Mouse (Mus musculus): ENCODE results near the gene Gm42669. TPM values are rescaled to one million over a fixed set of nuclear protein-coding genes. Genes with fewer than 3 reads are reported as not detected.
A peak's percentile ranks its signal among the peaks of the same experiment; 100 is the strongest.

The Gm42669 gene
- total RNA-seq, 1 experiment from 2014 or later = not detected

DNA sequence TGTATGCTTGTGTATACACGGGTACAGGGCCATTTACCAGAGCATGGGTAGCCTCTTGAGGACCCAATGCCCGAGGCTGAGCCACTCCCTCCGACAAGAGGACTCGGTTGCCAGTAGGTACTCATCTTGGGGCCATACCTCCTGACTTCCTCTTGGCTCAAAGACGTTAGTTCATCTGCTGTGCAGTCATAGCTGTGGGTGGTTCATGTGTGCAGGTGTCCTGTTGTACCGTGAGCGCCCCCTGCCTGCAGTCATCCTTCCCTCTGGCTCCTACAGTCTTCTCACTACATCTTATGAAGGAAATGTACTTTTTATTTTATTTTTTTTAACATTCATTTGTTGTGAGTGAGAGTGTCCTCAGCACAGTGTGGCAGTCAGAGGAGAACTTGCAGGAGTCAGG lies 6.2 kb downstream of the Gm42669 start:
- ATAC-seq (replicated peaks in 1 of 2; ENCODE audit: insufficient read depth in 1 of 2, low FRiP score in 2 of 2, low TSS enrichment in 1 of 2, low read depth in 1 of 2, poor library complexity in 2 of 2, severe bottlenecking in 2 of 2) = peak; percentile 92 to 94

DNA sequence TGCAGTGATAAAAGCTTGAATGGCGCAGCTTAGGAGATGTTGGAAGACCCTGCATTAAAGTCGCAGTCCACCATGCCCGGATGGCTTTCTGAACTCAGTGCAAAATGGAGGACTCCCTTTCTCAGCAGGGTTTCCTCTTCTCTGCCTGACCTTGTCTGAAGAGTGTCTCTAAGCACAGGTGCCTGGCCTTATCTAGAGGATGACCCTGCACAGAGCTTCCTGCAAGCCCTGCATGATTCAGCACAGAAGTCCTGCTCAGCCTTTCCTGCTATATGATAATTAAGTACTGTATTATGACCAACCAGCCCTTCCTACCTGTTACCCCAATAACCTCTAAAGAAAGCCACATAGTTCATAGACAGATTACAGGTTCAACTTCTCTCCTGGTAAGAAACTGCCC lies 8.0 kb downstream of the Gm42669 start:
- no peak for ATAC-seq (replicated peaks in 1 of 2; ENCODE audit: insufficient read depth in 1 of 2, low FRiP score in 2 of 2, low TSS enrichment in 1 of 2, low read depth in 1 of 2, poor library complexity in 2 of 2, severe bottlenecking in 2 of 2)

DNA sequence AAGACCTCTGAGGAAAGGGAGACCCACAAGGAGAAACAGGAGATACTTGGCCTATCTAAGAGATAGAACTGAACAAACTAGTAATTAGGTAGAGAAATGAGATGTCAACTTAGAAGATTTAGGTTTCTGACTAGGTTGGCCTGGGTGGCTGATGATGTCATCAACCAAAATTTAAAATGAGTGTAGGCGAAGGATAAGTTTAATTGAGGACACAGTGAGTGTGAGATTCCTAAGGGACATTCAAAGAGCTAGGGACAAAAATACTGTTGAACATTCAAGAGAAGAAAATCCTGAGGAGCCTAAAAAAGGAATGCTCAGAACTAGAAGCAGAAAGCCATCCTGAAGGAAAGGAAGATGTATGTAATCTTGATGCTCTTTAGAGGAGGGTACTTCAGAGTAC lies 8.7 kb downstream of the Gm42669 start:
- no peak for ATAC-seq (replicated peaks in 1 of 2; ENCODE audit: insufficient read depth in 1 of 2, low FRiP score in 2 of 2, low TSS enrichment in 1 of 2, low read depth in 1 of 2, poor library complexity in 2 of 2, severe bottlenecking in 2 of 2)

DNA sequence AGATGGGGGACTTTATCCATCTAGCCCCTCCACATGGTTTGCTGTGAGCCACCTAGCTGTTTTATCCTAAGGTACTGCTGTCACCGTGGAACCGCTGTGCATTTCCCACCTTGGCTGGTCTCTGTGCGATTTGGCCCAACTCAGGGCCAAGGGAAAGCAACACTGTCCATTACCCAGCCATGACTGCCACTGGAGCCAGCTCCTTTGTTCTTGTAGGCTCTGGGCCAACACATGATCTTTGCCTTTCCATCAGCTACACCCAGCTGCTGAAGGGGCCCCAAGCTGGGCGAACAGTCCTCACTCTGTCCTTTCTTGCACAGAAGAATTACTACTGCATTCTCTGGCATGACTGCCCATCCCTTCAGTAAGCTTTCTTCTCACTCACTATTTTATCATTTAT lies 11.2 kb downstream of the Gm42669 start:
- no peak for ATAC-seq (replicated peaks in 1 of 2; ENCODE audit: insufficient read depth in 1 of 2, low FRiP score in 2 of 2, low TSS enrichment in 1 of 2, low read depth in 1 of 2, poor library complexity in 2 of 2, severe bottlenecking in 2 of 2)

DNA sequence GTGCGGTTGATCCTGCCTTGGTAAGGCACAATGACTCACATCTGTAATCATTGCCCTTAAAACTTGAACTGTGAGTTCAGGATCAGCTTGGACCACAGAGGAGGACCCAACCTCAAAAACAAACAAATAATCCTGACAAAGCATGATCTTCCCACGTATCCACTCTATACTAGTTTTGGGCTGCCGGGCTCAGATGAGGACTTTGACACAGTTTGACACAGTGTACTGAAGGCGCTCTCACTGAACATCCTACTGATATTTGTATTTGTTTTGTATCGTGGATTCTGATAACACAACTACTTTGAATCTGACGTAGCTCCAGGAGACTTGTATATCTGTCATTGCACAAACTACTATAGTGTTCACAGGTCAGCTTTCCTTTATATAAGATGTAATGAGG lies 14.0 kb downstream of the Gm42669 start:
- no peak for ATAC-seq (replicated peaks in 1 of 2; ENCODE audit: insufficient read depth in 1 of 2, low FRiP score in 2 of 2, low TSS enrichment in 1 of 2, low read depth in 1 of 2, poor library complexity in 2 of 2, severe bottlenecking in 2 of 2)

DNA sequence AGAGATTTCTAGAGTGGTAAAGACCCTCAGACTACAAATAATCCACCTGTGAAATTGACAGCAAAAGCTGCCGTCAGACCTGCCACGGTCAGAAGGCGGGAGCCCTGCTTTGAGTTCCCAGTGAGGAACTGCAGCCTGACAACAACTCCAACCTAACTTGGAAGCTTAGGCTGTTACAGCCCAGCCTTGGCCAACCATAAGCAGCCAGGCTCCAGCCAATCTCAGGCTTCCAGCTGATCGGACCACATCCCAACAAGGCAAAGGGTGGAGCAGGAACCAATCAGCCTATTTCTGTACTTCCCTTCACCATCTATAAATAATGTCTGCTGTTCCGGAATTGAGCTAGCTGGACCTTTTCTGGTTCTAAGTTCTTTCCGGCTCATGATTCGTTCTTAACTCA lies 14.5 kb downstream of the Gm42669 start:
- peak; percentile 57 to 69; a peak in 3 of 4 replicates for ATAC-seq (replicated peaks in 1 of 2; ENCODE audit: insufficient read depth in 1 of 2, low FRiP score in 2 of 2, low TSS enrichment in 1 of 2, low read depth in 1 of 2, poor library complexity in 2 of 2, severe bottlenecking in 2 of 2)

DNA sequence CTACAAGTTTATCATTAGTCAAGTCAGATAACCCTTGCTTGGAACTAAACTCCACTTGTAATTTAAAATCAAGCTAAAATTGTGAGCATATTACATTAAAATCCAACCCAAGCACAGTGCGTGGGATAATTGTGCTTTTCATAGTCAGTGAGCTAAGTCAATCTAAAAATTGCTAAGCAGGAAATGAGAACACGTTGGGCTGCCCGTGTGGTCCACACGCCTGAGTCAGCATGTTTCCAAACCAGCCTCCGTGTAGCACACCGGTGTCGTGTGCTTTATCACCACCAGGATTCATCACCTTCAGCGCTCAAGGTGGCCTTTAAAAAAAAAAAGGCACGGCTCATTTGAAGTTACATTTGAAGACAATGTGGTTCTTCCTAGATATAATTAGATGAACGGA lies 16.9 kb downstream of the Gm42669 start:
- ATAC-seq (replicated peaks in 1 of 2; ENCODE audit: insufficient read depth in 1 of 2, low FRiP score in 2 of 2, low TSS enrichment in 1 of 2, low read depth in 1 of 2, poor library complexity in 2 of 2, severe bottlenecking in 2 of 2) = peak; percentile 85 to 93

DNA sequence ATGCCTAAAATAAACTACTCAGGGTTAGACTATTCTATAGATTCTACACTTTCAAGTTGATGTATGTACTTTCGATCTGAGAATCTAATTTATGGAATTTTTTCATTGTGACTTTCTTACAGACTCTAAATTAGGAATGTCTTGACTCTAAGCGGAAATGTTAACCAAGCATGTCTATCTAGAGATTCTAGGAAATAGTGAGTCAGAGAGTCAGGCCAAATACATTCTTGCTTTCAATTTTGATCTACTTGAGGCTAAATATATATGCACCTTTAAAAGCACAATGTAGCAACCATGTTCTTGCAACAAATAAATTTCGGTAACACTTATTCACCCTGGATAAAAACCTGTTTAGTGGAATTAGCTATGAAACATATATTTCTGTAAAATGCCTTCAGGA lies 21.4 kb downstream of the Gm42669 start:
- no peak for ATAC-seq (replicated peaks in 1 of 2; ENCODE audit: insufficient read depth in 1 of 2, low FRiP score in 2 of 2, low TSS enrichment in 1 of 2, low read depth in 1 of 2, poor library complexity in 2 of 2, severe bottlenecking in 2 of 2)

DNA sequence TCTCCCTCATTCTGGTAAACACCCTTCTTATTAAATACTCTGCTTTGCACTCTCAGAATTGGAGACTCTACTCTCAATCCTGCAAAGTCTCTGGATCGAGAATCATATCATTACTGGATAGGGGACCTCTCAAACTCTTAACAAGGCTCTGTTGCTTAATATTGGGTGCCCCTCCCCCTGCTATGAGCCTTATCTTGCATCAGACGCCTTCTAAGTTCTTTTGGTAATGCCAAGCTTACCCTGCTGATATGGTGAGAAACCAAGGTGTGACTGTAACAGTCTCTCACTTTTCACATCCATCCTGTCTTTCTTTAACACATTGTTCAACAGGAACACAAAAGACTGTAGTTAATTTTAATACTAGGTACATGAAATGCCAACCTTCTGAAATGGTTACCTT lies 26.2 kb downstream of the Gm42669 start:
- ATAC-seq (replicated peaks in 1 of 2; ENCODE audit: insufficient read depth in 1 of 2, low FRiP score in 2 of 2, low TSS enrichment in 1 of 2, low read depth in 1 of 2, poor library complexity in 2 of 2, severe bottlenecking in 2 of 2) = no peak

DNA sequence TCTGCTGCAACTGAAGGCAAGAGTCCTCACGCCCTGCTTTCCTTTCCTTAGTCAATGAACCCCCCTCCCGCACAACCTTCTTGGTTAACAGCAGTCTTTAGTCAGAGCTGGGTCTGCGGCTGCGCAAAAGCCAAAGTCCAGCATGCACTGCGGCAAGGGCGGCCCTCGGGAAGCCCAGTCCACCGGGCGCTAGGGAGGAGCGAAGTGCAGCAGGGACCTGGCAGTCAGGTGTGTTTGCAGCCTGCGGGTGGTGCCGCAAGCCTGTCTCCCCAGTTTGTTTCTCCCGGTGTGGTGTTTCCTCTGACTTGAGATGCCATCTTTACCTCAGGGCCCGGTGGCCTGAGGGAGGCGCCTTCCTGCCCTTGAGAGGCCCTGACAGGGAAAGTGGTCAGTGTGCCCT lies 27.2 kb downstream of the Gm42669 start, which contains the start of gene 1700028K03Rik:
Gene 1700028K03Rik (plus strand): TSS at position 129 of the 400 bp plus-strand sequence.
- no peak for ATAC-seq (replicated peaks in 1 of 2; ENCODE audit: insufficient read depth in 1 of 2, low FRiP score in 2 of 2, low TSS enrichment in 1 of 2, low read depth in 1 of 2, poor library complexity in 2 of 2, severe bottlenecking in 2 of 2)

DNA sequence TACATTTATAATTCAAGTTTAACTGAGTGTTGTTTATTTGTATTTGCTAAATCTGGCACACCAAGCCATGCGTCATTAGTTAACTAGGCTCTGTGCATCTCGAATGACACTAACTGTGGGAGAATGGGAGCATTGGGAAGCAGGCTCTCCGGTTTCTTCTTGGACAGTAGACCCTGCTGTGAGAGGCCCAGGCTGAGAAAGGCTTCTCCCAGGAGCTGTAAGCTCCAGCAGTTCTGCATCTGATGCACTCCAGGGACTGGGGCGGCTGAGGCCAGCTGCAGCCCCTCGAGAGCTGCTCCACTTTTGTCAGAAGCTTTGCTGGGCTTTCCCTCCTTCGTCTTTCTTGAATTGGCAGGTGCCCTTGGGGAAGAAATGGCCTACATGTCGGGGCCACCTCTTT lies 34.3 kb downstream of the Gm42669 start:
- no peak for ATAC-seq (replicated peaks in 1 of 2; ENCODE audit: insufficient read depth in 1 of 2, low FRiP score in 2 of 2, low TSS enrichment in 1 of 2, low read depth in 1 of 2, poor library complexity in 2 of 2, severe bottlenecking in 2 of 2)

DNA sequence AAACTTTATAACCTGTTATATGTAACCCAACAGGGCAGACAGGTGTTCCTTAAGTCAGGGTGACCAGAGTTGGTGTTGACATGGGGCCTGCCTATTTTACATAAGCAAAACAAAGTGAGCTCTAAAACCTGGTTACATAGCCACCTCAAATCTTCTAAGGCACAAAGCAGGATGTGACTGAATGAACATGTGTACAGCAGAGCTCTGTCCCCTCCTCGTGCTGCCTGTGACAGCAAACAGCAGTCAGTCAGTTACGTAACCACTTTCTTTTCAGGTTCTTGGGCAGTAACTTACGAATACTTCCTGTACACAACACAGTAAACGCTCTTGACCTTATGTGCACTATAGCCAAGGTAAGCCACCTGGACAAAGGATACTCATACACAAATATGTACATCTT lies 38.5 kb downstream of the Gm42669 start:
- ATAC-seq (replicated peaks in 1 of 2; ENCODE audit: insufficient read depth in 1 of 2, low FRiP score in 2 of 2, low TSS enrichment in 1 of 2, low read depth in 1 of 2, poor library complexity in 2 of 2, severe bottlenecking in 2 of 2) = peak; percentile 46 to 48; a peak in 3 of 4 replicates

DNA sequence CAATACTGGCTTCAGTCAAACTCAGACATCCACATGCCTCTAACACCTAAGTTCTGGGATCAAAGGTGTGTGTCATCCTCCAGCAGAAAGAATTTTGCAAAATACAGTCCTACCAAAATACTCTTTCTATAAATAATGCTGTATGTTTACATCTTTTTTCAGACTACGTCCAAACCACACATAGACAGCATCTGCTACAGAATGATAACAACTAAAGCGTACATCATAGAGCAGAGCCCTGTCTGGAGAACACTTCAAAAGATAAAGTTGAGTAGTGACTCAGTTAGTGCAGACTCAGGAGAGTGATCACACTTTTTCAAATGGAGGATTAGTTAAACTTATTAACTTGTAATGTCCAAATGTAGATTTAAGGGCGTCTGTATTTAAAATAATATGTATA lies 40.5 kb downstream of the Gm42669 start:
- ATAC-seq (replicated peaks in 1 of 2; ENCODE audit: insufficient read depth in 1 of 2, low FRiP score in 2 of 2, low TSS enrichment in 1 of 2, low read depth in 1 of 2, poor library complexity in 2 of 2, severe bottlenecking in 2 of 2) = no peak

DNA sequence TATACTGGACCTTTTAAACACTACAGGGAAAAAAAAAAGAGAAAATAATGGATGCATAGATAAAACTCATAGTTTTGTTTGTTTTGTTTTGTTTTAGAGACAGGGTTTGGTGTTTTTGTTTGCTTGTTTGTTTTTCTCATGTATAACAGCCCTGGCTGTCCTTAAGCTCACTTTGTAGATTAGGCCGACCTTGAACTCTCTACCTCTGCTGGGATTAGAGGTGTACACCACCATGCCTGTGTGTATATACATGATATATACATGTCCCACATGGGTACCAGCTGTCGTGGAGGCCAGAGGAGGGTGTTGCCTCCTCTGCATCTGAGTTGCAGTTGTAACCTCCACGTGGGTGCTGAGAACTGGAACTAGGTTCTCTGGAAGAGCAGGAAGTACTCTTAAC lies 41.0 kb downstream of the Gm42669 start:
- ATAC-seq (replicated peaks in 1 of 2; ENCODE audit: insufficient read depth in 1 of 2, low FRiP score in 2 of 2, low TSS enrichment in 1 of 2, low read depth in 1 of 2, poor library complexity in 2 of 2, severe bottlenecking in 2 of 2) = no peak

DNA sequence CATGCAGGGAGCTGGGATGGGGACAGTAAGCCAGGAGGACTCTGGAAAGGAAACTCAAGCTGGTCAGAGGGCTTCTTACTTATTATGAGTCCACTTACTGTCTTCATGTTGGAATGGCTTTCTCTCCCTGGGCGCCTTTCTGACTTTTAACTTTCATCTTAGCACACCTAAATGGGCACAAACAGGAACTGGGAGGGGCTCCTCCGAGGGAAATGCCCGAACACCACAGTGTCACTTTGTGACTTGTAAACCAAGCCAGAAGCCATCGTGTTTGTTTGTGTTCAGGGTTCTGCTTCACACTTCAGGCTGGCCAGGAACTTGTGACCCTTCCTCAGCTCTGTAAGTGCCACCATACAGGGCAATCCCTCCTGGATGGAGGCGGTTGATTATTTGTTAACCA lies 46.9 kb downstream of the Gm42669 start:
- no peak for ATAC-seq (replicated peaks in 1 of 2; ENCODE audit: insufficient read depth in 1 of 2, low FRiP score in 2 of 2, low TSS enrichment in 1 of 2, low read depth in 1 of 2, poor library complexity in 2 of 2, severe bottlenecking in 2 of 2)

DNA sequence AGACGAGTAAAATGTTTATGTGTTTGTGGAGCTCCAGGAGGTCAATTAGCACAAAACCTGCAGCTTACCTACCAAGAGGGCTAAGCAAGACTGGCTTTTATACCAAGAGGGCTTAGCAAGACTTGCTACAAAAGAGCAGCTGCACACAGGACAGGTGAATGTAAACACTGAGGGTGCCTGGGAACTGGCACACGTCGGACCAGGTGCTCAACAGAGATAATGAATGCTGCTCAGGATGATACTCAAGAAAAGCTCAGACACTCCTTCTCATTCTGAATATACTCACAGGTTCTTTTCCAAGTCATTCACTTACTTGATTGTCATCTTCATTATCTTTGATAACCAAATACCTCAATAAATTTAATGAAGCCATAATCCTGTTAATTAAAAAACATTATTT lies 49.5 kb downstream of the Gm42669 start:
- ATAC-seq (replicated peaks in 1 of 2; ENCODE audit: insufficient read depth in 1 of 2, low FRiP score in 2 of 2, low TSS enrichment in 1 of 2, low read depth in 1 of 2, poor library complexity in 2 of 2, severe bottlenecking in 2 of 2) = no peak

DNA sequence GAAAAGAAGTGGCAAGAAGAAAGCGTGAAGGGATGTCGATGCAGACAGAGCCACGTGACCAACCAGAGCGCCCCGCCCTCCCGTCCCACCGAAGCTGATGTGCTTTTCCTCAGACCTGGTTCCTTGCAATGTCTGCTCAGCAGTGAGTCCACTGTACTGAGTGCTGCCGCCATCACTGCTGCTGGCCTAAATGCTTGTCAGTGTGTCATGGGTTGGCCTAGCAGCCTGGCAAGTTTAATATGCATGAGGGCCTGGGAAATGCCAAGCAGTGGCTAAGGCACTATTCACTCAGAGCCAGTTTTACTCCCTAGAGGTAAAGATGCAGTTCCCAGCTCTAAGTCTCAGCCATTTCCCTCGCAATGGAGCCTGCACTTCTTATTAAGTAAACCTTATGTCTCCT lies 61.7 kb downstream of the Gm42669 start:
- no peak for ATAC-seq (replicated peaks in 1 of 2; ENCODE audit: insufficient read depth in 1 of 2, low FRiP score in 2 of 2, low TSS enrichment in 1 of 2, low read depth in 1 of 2, poor library complexity in 2 of 2, severe bottlenecking in 2 of 2)

DNA sequence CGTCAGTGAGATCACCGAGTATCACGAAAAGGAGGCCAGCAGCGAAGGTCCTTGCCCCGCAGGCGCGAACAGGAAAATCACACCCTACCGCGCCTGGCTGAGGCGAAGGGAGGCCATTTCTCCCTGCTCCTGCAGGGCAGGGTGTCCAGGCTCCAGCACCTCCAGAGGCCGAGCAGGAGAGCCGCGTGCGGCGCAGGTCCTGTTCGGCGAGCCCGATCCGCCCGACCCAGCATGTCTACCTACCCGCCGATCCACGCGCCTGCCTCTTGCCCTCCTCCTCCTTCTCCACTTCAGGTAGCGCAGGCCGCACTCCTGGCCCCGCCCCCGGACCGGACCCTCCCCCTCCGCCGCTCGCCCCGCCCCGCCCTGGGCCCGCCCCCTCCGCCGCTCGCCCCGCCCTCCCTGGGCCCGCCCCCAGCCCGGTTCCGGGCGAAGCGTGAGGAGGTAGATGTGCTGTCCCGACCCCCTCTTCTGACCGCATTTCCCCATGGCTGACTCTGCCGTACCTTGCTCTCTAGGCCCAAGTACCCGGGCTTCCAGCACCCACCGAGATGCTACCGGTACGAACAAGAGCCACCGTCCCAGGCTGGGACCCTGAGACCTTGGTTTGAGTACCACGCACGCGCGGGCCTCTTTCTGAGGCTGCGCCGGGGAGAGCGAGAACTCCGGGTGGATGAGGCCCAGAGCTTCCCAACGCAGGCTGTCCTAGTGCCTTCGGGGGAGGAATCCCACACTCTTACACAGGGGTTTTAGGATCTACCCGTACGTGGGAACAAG lies 90.1 kb downstream of the Gm42669 start, which contains the start of the genes Rpap2 and Glmn:
Gene Rpap2 (plus strand): TSS at position 73 of the 777 bp plus-strand sequence.
Gene Glmn (minus strand): TSS at position 588 of the 777 bp plus-strand sequence.
- peak; percentile 80 to 92 for ATAC-seq (replicated peaks in 1 of 2; ENCODE audit: insufficient read depth in 1 of 2, low FRiP score in 2 of 2, low TSS enrichment in 1 of 2, low read depth in 1 of 2, poor library complexity in 2 of 2, severe bottlenecking in 2 of 2)

DNA sequence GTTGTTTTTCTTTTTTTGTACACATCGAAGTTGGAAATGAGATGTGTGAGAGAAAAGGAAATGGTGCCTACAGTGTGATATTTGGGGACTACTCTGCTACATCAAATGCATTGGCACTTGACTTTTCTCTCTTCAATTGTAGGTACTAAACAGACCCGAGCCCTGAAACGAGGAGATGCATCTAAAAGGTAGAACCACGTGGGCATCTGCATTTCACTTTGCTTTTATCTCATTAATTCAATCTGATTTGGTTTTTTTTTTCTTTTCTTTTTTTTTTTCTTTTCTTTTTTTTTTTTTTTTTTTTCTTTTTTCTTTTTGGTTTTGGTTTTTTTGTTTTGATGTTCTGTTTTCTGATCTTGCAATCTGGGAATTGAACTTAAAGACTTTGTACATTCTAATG lies 91.0 kb downstream of the Gm42669 start:
- ATAC-seq (replicated peaks in 1 of 2; ENCODE audit: insufficient read depth in 1 of 2, low FRiP score in 2 of 2, low TSS enrichment in 1 of 2, low read depth in 1 of 2, poor library complexity in 2 of 2, severe bottlenecking in 2 of 2) = no peak

Data from hematopoietic stem cell, adult 5-6 weeks (primary cell).